ENCODE assay signal across 9 mouse cellular contexts in genomic region chr14:57808558-57808957, GRCm38 (mm10). TPM values are rescaled to one million over a fixed set of nuclear protein-coding genes. Genes with fewer than 3 reads are reported as not detected.
DNase-seq lines count a peak whose midpoint lies in the region; ATAC-seq and TF ChIP-seq lines count a peak whose summit lies in the region.
"Had no signal": no experiment of that assay in that cellular context is flagged by ENCODE, and none has a peak within 500 bp of the region (broad histone marks: within the 10 kb centered on the region; RNA-seq: fewer than 3 reads in every experiment).

No protein-coding gene starts in this region.

- H3K27me3 ChIP-seq in forebrain, postnatal 0 days (ENCODE audit: insufficient read depth, low read length): no peaks in the 10 kb centered on the region
- H3K27me3 ChIP-seq in forebrain, embryonic 13.5 days: no peaks in the 10 kb centered on the region
- no peaks in the 10 kb centered on the region for H3K27me3 ChIP-seq in lung, postnatal 0 days (replicated peaks; ENCODE audit: insufficient read depth, low read length)
- no peaks in the 10 kb centered on the region for H3K27me3 ChIP-seq in neural tube, embryonic 15.5 days (replicated peaks)
- H3K27me3 ChIP-seq: hindbrain, embryonic 15.5 days had no signal

- ATAC-seq in forebrain, postnatal 0 days: peak; percentile 16; the same call in 1 of the 2 replicates
- ATAC-seq in forebrain, embryonic 13.5 days: no peak
- ATAC-seq in lung, postnatal 0 days: peak; percentile 65
- ATAC-seq in neural tube, embryonic 15.5 days (ENCODE audit: low FRiP score): no peak

- H3K9me3 ChIP-seq in forebrain, postnatal 0 days (ENCODE audit: low read length): no peaks in the 10 kb centered on the region
- H3K9me3 ChIP-seq in forebrain, embryonic 13.5 days (replicated peaks): no peaks in the 10 kb centered on the region
- H3K9me3 ChIP-seq in lung, postnatal 0 days (ENCODE audit: low read length): no peaks in the 10 kb centered on the region
- H3K9me3 ChIP-seq in neural tube, embryonic 15.5 days (replicated peaks): no peaks in the 10 kb centered on the region
- H3K9me3 ChIP-seq: hindbrain, embryonic 15.5 days had no signal

- DNase-seq in forebrain, postnatal 0 days: no peak
- DNase-seq in B cell, adult 2 months: peak; percentile 35 to 47
- peak; percentile 42 for DNase-seq in brain, embryonic 14.5 days (ENCODE audit: low read depth)
- DNase-seq in lung, postnatal 0 days (ENCODE audit: low spot score): peak; percentile 77
- no peak for DNase-seq in right cerebral cortex, postnatal 36 days (ENCODE audit: low spot score in 2 of 2)
- no peak for DNase-seq in kidney, adult 8-10 months

- H3K4me3 ChIP-seq in forebrain, postnatal 0 days (ENCODE audit: low read depth, low read length): no peak overlapping the region
- H3K4me3 ChIP-seq in forebrain, embryonic 13.5 days: no peak overlapping the region
- H3K4me3 ChIP-seq in lung, postnatal 0 days (ENCODE audit: low read depth, low read length): no peak overlapping the region
- H3K4me3 ChIP-seq in neural tube, embryonic 15.5 days (replicated peaks): no peak overlapping the region
- H3K4me3 ChIP-seq: hindbrain, embryonic 15.5 days had no signal

- 0 out of 2 replicates have a peak, but pooled peaks have one; percentile 22 for TF ChIP-seq EP300 in lung, postnatal 0 days (IDR thresholded peaks at IDR 0.05)

- H3K4me1 ChIP-seq in forebrain, postnatal 0 days (ENCODE audit: insufficient read depth): no peaks in the 10 kb centered on the region
- H3K4me1 ChIP-seq in forebrain, embryonic 13.5 days: no peaks in the 10 kb centered on the region
- peaks cover 3% of the 10 kb centered on the region; the same call in 1 of the 2 replicates for H3K4me1 ChIP-seq in lung, postnatal 0 days (ENCODE audit: insufficient read depth, low read depth, low read length)
- no peaks in the 10 kb centered on the region for H3K4me1 ChIP-seq in neural tube, embryonic 15.5 days
- H3K4me1 ChIP-seq: hindbrain, embryonic 15.5 days had no signal

- peaks cover 37% of the 10 kb centered on the region for H3K36me3 ChIP-seq in forebrain, postnatal 0 days (ENCODE audit: insufficient read depth)
- H3K36me3 ChIP-seq in forebrain, embryonic 13.5 days (ENCODE audit: poor library complexity, severe bottlenecking): peaks cover 90% of the 10 kb centered on the region
- 0 out of 2 replicates have a peak, but pooled peaks cover 3% of the 10 kb centered on the region for H3K36me3 ChIP-seq in lung, postnatal 0 days (ENCODE audit: insufficient read depth, low read length)
- peaks cover 27% of the 10 kb centered on the region for H3K36me3 ChIP-seq in neural tube, embryonic 15.5 days

- peak; percentile 63 for TF ChIP-seq CTCF in forebrain, postnatal 0 days (IDR thresholded peaks at IDR 0.05; ENCODE audit: low read depth)
- TF ChIP-seq CTCF in brain, embryonic 14.5 days (IDR thresholded peaks at IDR 0.05; ENCODE audit: borderline replicate concordance, extremely low read depth, insufficient read depth, insufficient read length): peak; percentile 40; the same call in 1 of the 2 replicates
- peak; percentile 84 for TF ChIP-seq CTCF in lung, postnatal 0 days (IDR thresholded peaks at IDR 0.05)

- TF ChIP-seq POLR2A in brain, embryonic 14.5 days (IDR thresholded peaks at IDR 0.05; ENCODE audit: borderline replicate concordance, extremely low read depth, insufficient read depth, insufficient read length, poor library complexity, severe bottlenecking): no peak

- H3K9ac ChIP-seq in forebrain, postnatal 0 days: no peak overlapping the region
- H3K9ac ChIP-seq in forebrain, embryonic 13.5 days: no peak overlapping the region
- no peak overlapping the region for H3K9ac ChIP-seq in lung, postnatal 0 days (replicated peaks; ENCODE audit: low read depth)
- H3K9ac ChIP-seq in neural tube, embryonic 15.5 days (replicated peaks): no peak overlapping the region
- H3K9ac ChIP-seq: hindbrain, embryonic 15.5 days had no signal

- no peak overlapping the region for H3K27ac ChIP-seq in forebrain, postnatal 0 days (ENCODE audit: low read depth, low read length)
- no peak overlapping the region for H3K27ac ChIP-seq in forebrain, embryonic 13.5 days
- no peak overlapping the region for H3K27ac ChIP-seq in lung, postnatal 0 days (ENCODE audit: low read length)
- no peak overlapping the region for H3K27ac ChIP-seq in neural tube, embryonic 15.5 days (replicated peaks)
- H3K27ac ChIP-seq: hindbrain, embryonic 15.5 days had no signal

- no peak overlapping the region for H3K4me2 ChIP-seq in forebrain, postnatal 0 days (ENCODE audit: low read depth)
- H3K4me2 ChIP-seq in forebrain, embryonic 13.5 days: no peak overlapping the region
- H3K4me2 ChIP-seq in lung, postnatal 0 days (replicated peaks; ENCODE audit: low read depth, low read length): no peak overlapping the region
- no peak overlapping the region for H3K4me2 ChIP-seq in neural tube, embryonic 15.5 days
- H3K4me2 ChIP-seq: hindbrain, embryonic 15.5 days had no signal

- WGBS in forebrain, postnatal 0 days: 72% methylated on average over 5 of the region's 5 CpGs
- WGBS in forebrain, embryonic 13.5 days: 80% methylated on average over 5 of the region's 5 CpGs
- WGBS in lung, postnatal 0 days: 61% methylated on average over 5 of the region's 5 CpGs
- 65% methylated on average over 5 of the region's 5 CpGs for WGBS in neural tube, embryonic 15.5 days

RNA-seq across cellular contexts. Expression of gene Sap18, which starts 10.6 kb away (rescaled TPM):
- 15.6 and 21.2 TPM in 2 replicates for total RNA-seq in forebrain, postnatal 0 days (2014; rRNA removed)
- 26.8 and 31.6 TPM in 2 replicates for polyA plus RNA-seq in forebrain, postnatal 0 days (2015; fragmentation: Nextera tagmentation; extraction: Ambion mirVana)
- polyA plus RNA-seq in forebrain, embryonic 13.5 days (2015; fragmentation: Nextera tagmentation; extraction: Ambion mirVana): 24.1 and 24.5 TPM in 2 replicates
- 21.4 and 27.1 TPM in 2 replicates for polyA plus RNA-seq in brain, embryonic 14.5 days (2012; rRNA removed)
- polyA plus RNA-seq in lung, postnatal 0 days (2015; fragmentation: Nextera tagmentation; extraction: Ambion mirVana): 16.5 and 18.9 TPM in 2 replicates
- polyA plus RNA-seq in neural tube, embryonic 15.5 days (2015; fragmentation: Nextera tagmentation; extraction: Ambion mirVana): 26.5 and 28.7 TPM in 2 replicates

RNA-seq across cellular contexts. Expression of gene Ska3, which starts 17.4 kb away (rescaled TPM):
- 4.7 and 5.4 TPM in 2 replicates for total RNA-seq in forebrain, postnatal 0 days (2014; rRNA removed)
- 3.9 and 6.2 TPM in 2 replicates for polyA plus RNA-seq in forebrain, postnatal 0 days (2015; fragmentation: Nextera tagmentation; extraction: Ambion mirVana)
- polyA plus RNA-seq in forebrain, embryonic 13.5 days (2015; fragmentation: Nextera tagmentation; extraction: Ambion mirVana): 34.8 and 37.6 TPM in 2 replicates
- 6.2 and 7.3 TPM in 2 replicates for polyA plus RNA-seq in brain, embryonic 14.5 days (2012; rRNA removed)
- polyA plus RNA-seq in lung, postnatal 0 days (2015; fragmentation: Nextera tagmentation; extraction: Ambion mirVana): 1.8 and 2.2 TPM in 2 replicates
- 5.5 and 12.3 TPM in 2 replicates for polyA plus RNA-seq in neural tube, embryonic 15.5 days (2015; fragmentation: Nextera tagmentation; extraction: Ambion mirVana)

RNA-seq across cellular contexts. Expression of gene Mrpl57, which starts 17.5 kb away (rescaled TPM):
- total RNA-seq in forebrain, postnatal 0 days (2014; rRNA removed): 53.1 and 57.1 TPM in 2 replicates
- 234 and 291 TPM in 2 replicates for polyA plus RNA-seq in forebrain, postnatal 0 days (2015; fragmentation: Nextera tagmentation; extraction: Ambion mirVana)
- 151 and 152 TPM in 2 replicates for polyA plus RNA-seq in forebrain, embryonic 13.5 days (2015; fragmentation: Nextera tagmentation; extraction: Ambion mirVana)
- polyA plus RNA-seq in brain, embryonic 14.5 days (2012; rRNA removed): 68.6 and 99.8 TPM in 2 replicates
- polyA plus RNA-seq in lung, postnatal 0 days (2015; fragmentation: Nextera tagmentation; extraction: Ambion mirVana): 163 and 210 TPM in 2 replicates
- polyA plus RNA-seq in neural tube, embryonic 15.5 days (2015; fragmentation: Nextera tagmentation; extraction: Ambion mirVana): 159 and 162 TPM in 2 replicates

RNA-seq across cellular contexts. Expression of gene Lats2, which starts 50.4 kb away (rescaled TPM):
- 7.8 and 259 TPM in 2 replicates for total RNA-seq in forebrain, postnatal 0 days (2014; rRNA removed)
- 3.9 and 5.0 TPM in 2 replicates for polyA plus RNA-seq in forebrain, postnatal 0 days (2015; fragmentation: Nextera tagmentation; extraction: Ambion mirVana)
- 7.8 and 8.3 TPM in 2 replicates for polyA plus RNA-seq in forebrain, embryonic 13.5 days (2015; fragmentation: Nextera tagmentation; extraction: Ambion mirVana)
- polyA plus RNA-seq in brain, embryonic 14.5 days (2012; rRNA removed): 9.9 and 14.0 TPM in 2 replicates
- polyA plus RNA-seq in lung, postnatal 0 days (2015; fragmentation: Nextera tagmentation; extraction: Ambion mirVana): 24.2 and 27.5 TPM in 2 replicates
- 5.8 and 8.5 TPM in 2 replicates for polyA plus RNA-seq in neural tube, embryonic 15.5 days (2015; fragmentation: Nextera tagmentation; extraction: Ambion mirVana)

Comparison
In these comparisons a context has a peak if more than half of its experiments do, and no peak if none do; other contexts are left out.
1. ATAC-seq: peak in forebrain, postnatal 0 days (single experiment) and lung, postnatal 0 days (single experiment); none in forebrain, embryonic 13.5 days (single experiment) and neural tube, embryonic 15.5 days (single experiment).
2. DNase-seq: peak in B cell, adult 2 months (2 of 2), brain, embryonic 14.5 days (single experiment) and lung, postnatal 0 days (single experiment); none in forebrain, postnatal 0 days (single experiment), right cerebral cortex, postnatal 36 days (0 of 2) and kidney, adult 8-10 months (0 of 2).
3. Peak in every context shown above with its lines, with median percentiles within 50 percentile points of each other: CTCF ChIP-seq.